33 mouse cellular contexts compared by ENCODE assay signal in genomic region chr7:28719650-28720049, GRCm38 (mm10). TPM values are rescaled to one million over a fixed set of nuclear protein-coding genes. Genes with fewer than 3 reads are reported as not detected.
"Had no signal": no experiment of that assay in that cellular context is flagged by ENCODE, and none has a peak within 500 bp of the region (broad histone marks: within the 10 kb centered on the region; RNA-seq: fewer than 3 reads in every experiment).

No protein-coding gene starts in this region.

- DNase-seq: gastrocnemius, adult 2 months; gastrocnemius, postnatal 10 days; gastrocnemius, postnatal 25 days; heart, adult 18-20 months; heart, postnatal 10 days; heart, postnatal 4 days; kidney, adult 18-20 months; kidney, adult 8-10 months; kidney, postnatal 10 days; kidney, postnatal 25 days; left cerebral cortex, postnatal 4 days; liver, embryonic 13.5 days had no signal

- H3K27ac ChIP-seq: gastrocnemius, adult 2 months; heart, embryonic 10.5 days; hindbrain, embryonic 10.5 days; hindbrain, embryonic 12.5 days; hindbrain, embryonic 14.5 days; intestine, embryonic 15.5 days; layer of hippocampus, adult 2 months; limb, embryonic 13.5 days; limb, embryonic 15.5 days; liver, embryonic 13.5 days had no signal

- H3K4me2 ChIP-seq: heart, embryonic 12.5 days; hindbrain, embryonic 12.5 days; hindbrain, embryonic 14.5 days; intestine, embryonic 15.5 days; limb, embryonic 15.5 days; liver, embryonic 11.5 days; liver, embryonic 13.5 days had no signal

- H3K36me3 ChIP-seq: hindbrain, embryonic 12.5 days; intestine, embryonic 15.5 days; liver, embryonic 13.5 days had no signal

- H3K4me3 ChIP-seq: gastrocnemius, adult 2 months; heart, embryonic 10.5 days; heart, embryonic 12.5 days; hindbrain, embryonic 10.5 days; hindbrain, embryonic 12.5 days; intestine, embryonic 15.5 days; layer of hippocampus, adult 2 months; limb, embryonic 13.5 days; limb, embryonic 15.5 days; liver, embryonic 13.5 days had no signal

- H3K9me3 ChIP-seq: heart, embryonic 10.5 days; hindbrain, embryonic 10.5 days; hindbrain, embryonic 12.5 days; intestine, embryonic 15.5 days; limb, embryonic 13.5 days; limb, embryonic 15.5 days; liver, embryonic 13.5 days had no signal

- H3K9ac ChIP-seq: heart, embryonic 12.5 days; hindbrain, embryonic 12.5 days; hindbrain, embryonic 14.5 days; intestine, embryonic 15.5 days; limb, embryonic 13.5 days; limb, embryonic 15.5 days; liver, embryonic 13.5 days had no signal

- H3K27me3 ChIP-seq: heart, embryonic 12.5 days; hindbrain, embryonic 12.5 days; intestine, embryonic 15.5 days; limb, embryonic 13.5 days; limb, embryonic 15.5 days had no signal

RNA-seq across cellular contexts. Expression of gene Ccer2, which starts 36.3 kb away (rescaled TPM):
- total RNA-seq: gastrocnemius, adult 2 months; gastrocnemius, postnatal 10 days; gastrocnemius, postnatal 25 days; gastrocnemius, postnatal 4 days; granulocyte monocyte progenitor cell, adult 5-6 weeks; heart, adult 18-20 months; heart, adult 8-10 months; heart, postnatal 10 days; heart, postnatal 25 days; heart, postnatal 4 days had no signal
- polyA plus RNA-seq: heart, embryonic 10.5 days; heart, embryonic 12.5 days; heart, embryonic 14.5 days; heart, embryonic 16.5 days; inflammation-experienced regulatory T-cells, adult 6 months; intestine, embryonic 15.5 days; intestine, postnatal 0 days; kidney, embryonic 14.5 days; kidney, embryonic 16.5 days; limb, embryonic 11.5 days; limb, embryonic 13.5 days; liver, embryonic 11.5 days; liver, embryonic 13.5 days had no signal
